Mouse (Mus musculus) heart, adult 2 months (tissue): ENCODE results near the gene Hcfc2. TPM values are rescaled to one million over a fixed set of nuclear protein-coding genes. Genes with fewer than 3 reads are reported as not detected.

Experiments
- DNase-seq, 2 experiments: peaks; one replicate each; pipeline ENCODE4 v3.0.0; 2021
- H3K27ac ChIP-seq: fragments of 200-600 bp; 2 replicates; pipeline ENCODE4 v1.8.1; 2022
- H3K27me3 ChIP-seq: fragments of 200-500 bp; 2 replicates; pipeline ENCODE4 v1.6.1; 2012; ENCODE audit warnings: mild to moderate bottlenecking, low read length, inconsistent platforms, mixed read lengths; ENCODE audit not compliant: control insufficient read depth, insufficient read depth
- H3K36me3 ChIP-seq: fragments of 200-500 bp; 2 replicates; pipeline ENCODE4 v1.6.1; 2012; ENCODE audit warnings: low read length, inconsistent platforms; ENCODE audit not compliant: control insufficient read depth, insufficient read depth
- H3K4me1 ChIP-seq: fragments of 200-500 bp; 2 replicates; pipeline ENCODE4 v1.6.1; 2011; ENCODE audit warnings: low read length; ENCODE audit not compliant: control insufficient read depth, insufficient read depth
- H3K4me3 ChIP-seq: fragments of 200-600 bp; 2 replicates; pipeline ENCODE4 v1.8.1; 2022
- H3K79me2 ChIP-seq: fragments of 200-500 bp; replicated peaks from 2 replicates; pipeline ENCODE4 v1.6.1; 2012; ENCODE audit warnings: mild to moderate bottlenecking, inconsistent platforms, low read length, moderate library complexity, mixed read lengths; ENCODE audit not compliant: control insufficient read depth, insufficient read depth
- H3K9ac ChIP-seq: fragments of 200-500 bp; 2 replicates; pipeline ENCODE4 v1.6.1; 2012; ENCODE audit warnings: low read depth, mild to moderate bottlenecking, control low read depth, inconsistent platforms, low read length, mixed read lengths
- CTCF ChIP-seq: fragments of 200-600 bp; IDR thresholded peaks from 2 replicates; pipeline ENCODE4 v1.8.1; 2022; ENCODE audit warnings: antibody characterized with exemption, mild to moderate bottlenecking, moderate library complexity
- EP300 ChIP-seq: fragments of 200-500 bp; IDR thresholded peaks from 2 replicates; pipeline ENCODE4 v1.6.1; 2011; ENCODE audit warnings: low read depth, low read length, control low read depth; ENCODE audit not compliant: insufficient read depth
- POLR2A ChIP-seq: fragments of 200-500 bp; IDR thresholded peaks from 2 replicates; pipeline ENCODE4 v1.6.1; 2011; ENCODE audit warnings: mild to moderate bottlenecking, low read depth, low read length, control low read depth; ENCODE audit not compliant: insufficient read depth
- WGBS: fragments of 180-500 bp; shearing (Covaris S2); methylation state at CpG from one replicate; pipeline ENCODE4 v1.1.7; 2018; 5-methylcytosine and 5-hydroxymethylcytosine counted together
- intact Hi-C: fragments of 180-260 bp; cut with DNase I; formaldehyde crosslinking; loops from one replicate; pipeline ENCODE4 v1.15.1; 2025
- polyA plus RNA-seq: library from polyadenylated mRNA; depleted of rRNA; stranded (reverse); fragments of >200 nt; gene quantifications from 2 replicates; pipeline ENCODE4 v1.2.3, GENCODE M21; 2012
- total RNA-seq, 2 experiments: library from RNA; stranded (reverse); gene quantifications; 2 replicates each; pipeline ENCODE4 v1.2.3; 2021

Hcfc2 gene
- total and polyA plus RNA-seq, 3 experiments = 11.2 to 29.8 (median 29.1) TPM

- WGBS = 51% methylated on average over 9 of the region's 9 CpGs
- no peak overlapping the region for H3K4me3 ChIP-seq
- no peaks in the 10 kb centered on the region for H3K27me3 ChIP-seq
- H3K79me2 ChIP-seq = 0 out of 2 replicates have a peak, but pooled peaks cover 1% of the 10 kb centered on the region
- no peak overlapping the region for H3K9ac ChIP-seq
- H3K27ac ChIP-seq = no peak overlapping the region
- peaks cover 7% of the 10 kb centered on the region; the same call in 1 of the 2 replicates for H3K36me3 ChIP-seq
- intact Hi-C loops = loop anchor here (5.0 kb wide), 1 partner anchor 129 kb away; no protein-coding TSS in a partner anchor
- peaks cover 9% of the 10 kb centered on the region for H3K4me1 ChIP-seq
- DNase-seq = peak in 1 of 2 experiments; percentile 16
- no peak for TF ChIP-seq POLR2A
Measured at GRCm38 (mm10) chr10:82761037-82761811, 65.3 kb downstream of the Hcfc2 start.

- intact Hi-C loops = loop anchor here (5.0 kb wide), 1 partner anchor 131 kb away; no protein-coding TSS in a partner anchor
- DNase-seq = peak; percentile 53 to 68
- H3K79me2 ChIP-seq = 0 out of 2 replicates have a peak, but pooled peaks cover 1% of the 10 kb centered on the region
- under 1% methylated on average over 44 of the region's 48 CpGs for WGBS
- TF ChIP-seq CTCF = no peak
- TF ChIP-seq POLR2A = no peak
- no peak for TF ChIP-seq EP300
- peaks cover 7% of the 10 kb centered on the region; the same call in 1 of the 2 replicates for H3K36me3 ChIP-seq
- H3K27me3 ChIP-seq = no peaks in the 10 kb centered on the region
- H3K27ac ChIP-seq = peak overlapping the region; percentile 86
- H3K4me1 ChIP-seq = peaks cover 9% of the 10 kb centered on the region
- H3K9ac ChIP-seq = peak overlapping the region; percentile 74
- H3K4me3 ChIP-seq = peak overlapping the region; percentile 61
Measured at GRCm38 (mm10) chr10:82762756-82763681, 67.1 kb downstream of the Hcfc2 start.

DNA sequence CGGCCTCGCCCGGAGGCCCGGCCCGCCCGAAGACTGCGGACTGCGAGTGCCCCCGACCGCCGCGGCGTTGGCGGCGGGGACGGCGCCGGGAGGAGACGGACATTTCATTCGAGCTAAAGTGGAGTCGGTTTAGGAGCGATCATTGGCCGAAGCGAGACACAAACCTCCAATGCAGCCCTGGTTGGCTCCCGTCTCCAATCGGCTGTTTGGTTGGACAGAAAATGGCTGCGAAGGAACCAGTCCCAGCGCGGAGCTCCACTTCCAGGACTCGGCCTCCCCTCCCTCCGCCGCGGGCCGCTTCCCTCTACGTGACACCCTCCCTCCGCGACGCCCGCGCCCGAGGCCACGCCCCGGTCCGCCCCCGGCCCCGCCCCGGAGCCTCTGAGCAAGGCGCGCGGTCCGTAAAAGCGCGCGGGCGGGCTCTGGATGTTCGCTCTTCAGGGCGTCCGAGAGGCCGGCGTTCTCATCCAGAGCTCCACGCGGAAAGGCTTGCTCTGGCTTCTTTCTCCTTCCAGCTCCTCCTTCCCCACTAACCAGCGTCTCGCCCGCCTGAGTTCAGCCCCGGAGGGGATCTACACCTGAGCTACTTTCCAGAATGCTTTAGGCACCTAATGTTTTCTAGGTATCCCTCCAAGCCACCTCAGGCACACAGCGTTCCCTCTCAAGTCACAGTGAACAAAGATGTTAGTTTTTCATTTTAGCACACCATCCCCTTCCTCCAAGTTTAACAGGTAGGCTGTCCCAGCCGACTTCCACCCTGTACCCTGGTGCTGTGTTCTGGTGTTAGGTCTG is 68.1 kb downstream of the Hcfc2 start, which contains the start of gene Nfyb:
Gene Nfyb, minus strand, starts transcription at position 305 of the 792 bp plus-strand sequence.
- peak within 1 kb of the TSS; percentile 61 for H3K4me3 ChIP-seq
- intact Hi-C loops = loop anchor here (2.0 to 5.0 kb wide), 3 partner anchors 65 to 132 kb away; no protein-coding TSS in a partner anchor
- no peaks in the 10 kb centered on the region for H3K27me3 ChIP-seq
- H3K4me1 ChIP-seq = peaks cover 7% of the 10 kb centered on the region
- peak; percentile 97 to 99 for DNase-seq
- 0 out of 2 replicates have a peak, but pooled peaks cover 1% of the 10 kb centered on the region for H3K79me2 ChIP-seq
- peaks cover 7% of the 10 kb centered on the region; the same call in 1 of the 2 replicates for H3K36me3 ChIP-seq
- H3K27ac ChIP-seq = peak within 1 kb of the TSS; percentile 86
- 3% methylated on average over 67 of the region's 68 CpGs for WGBS
- peak within 1 kb of the TSS; percentile 74 for H3K9ac ChIP-seq
- peak; percentile 88 for TF ChIP-seq POLR2A
- TF ChIP-seq EP300 = peak; percentile 63
- TF ChIP-seq CTCF = no peak

- TF ChIP-seq EP300 (no peak), CTCF (no peak), POLR2A (no peak)
- H3K4me3 ChIP-seq = no peak overlapping the region
- H3K27ac ChIP-seq = no peak overlapping the region
- H3K9ac ChIP-seq = no peak overlapping the region
- no peak for DNase-seq
- intact Hi-C loops = no loop called here
- H3K4me1 ChIP-seq = peaks cover 1% of the 10 kb centered on the region; the same call in 1 of the 2 replicates
- no peaks in the 10 kb centered on the region for H3K27me3 ChIP-seq
- no peaks in the 10 kb centered on the region for H3K36me3 ChIP-seq
- 45% methylated on average over 9 of the region's 9 CpGs for WGBS
- no peaks in the 10 kb centered on the region for H3K79me2 ChIP-seq
Measured at GRCm38 (mm10) chr10:82768901-82769300, 72.9 kb downstream of the Hcfc2 start.

DNA sequence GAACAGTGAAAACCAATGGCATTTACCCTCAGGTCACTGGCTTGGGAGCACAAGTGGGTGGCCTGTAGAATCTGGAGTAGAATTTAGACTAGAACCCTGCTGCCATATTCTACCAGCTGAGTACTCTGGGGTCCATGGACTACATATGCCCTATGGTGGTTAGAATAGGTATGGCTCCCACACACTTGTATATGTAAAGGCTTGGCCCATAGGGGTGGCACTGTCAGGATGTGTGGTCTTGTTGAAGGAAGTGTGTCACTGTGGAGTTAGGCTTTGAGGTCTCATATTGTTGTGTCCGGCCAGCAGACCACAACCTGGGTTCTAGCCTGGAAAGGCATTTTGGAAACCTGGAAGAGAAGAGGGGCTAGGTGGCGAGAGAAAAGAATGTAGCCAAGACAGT is 74.8 kb downstream of the Hcfc2 start:
- intact Hi-C loops = no loop called here
- WGBS = 83% methylated on average over 2 of the region's 2 CpGs
- no peaks in the 10 kb centered on the region for H3K27me3 ChIP-seq
- H3K4me3 ChIP-seq = no peak overlapping the region
- DNase-seq = no peak
- no peaks in the 10 kb centered on the region for H3K36me3 ChIP-seq
- H3K9ac ChIP-seq = no peak overlapping the region
- H3K79me2 ChIP-seq = no peaks in the 10 kb centered on the region
- no peaks in the 10 kb centered on the region for H3K4me1 ChIP-seq
- H3K27ac ChIP-seq = no peak overlapping the region
- TF ChIP-seq EP300 (no peak), POLR2A (no peak), CTCF (no peak)
